15 mouse cellular contexts compared by ENCODE assay signal in genomic region chr2:180251838-180252237, GRCm38 (mm10). TPM values are rescaled to one million over a fixed set of nuclear protein-coding genes. Genes with fewer than 3 reads are reported as not detected.
A peak's percentile ranks its signal among the peaks of the same experiment; 100 is the strongest.
DNase-seq lines count a peak whose midpoint lies in the region; ATAC-seq and TF ChIP-seq lines count a peak whose summit lies in the region.
"Had no signal": no experiment of that assay in that cellular context is flagged by ENCODE, and none has a peak within 500 bp of the region (broad histone marks: within the 10 kb centered on the region; RNA-seq: fewer than 3 reads in every experiment).

No protein-coding gene starts in this region.

- no peak overlapping the region for H3K4me2 ChIP-seq in forebrain, embryonic 14.5 days (ENCODE audit: low read length)
- H3K4me2 ChIP-seq in forebrain, postnatal 0 days (ENCODE audit: low read depth) = no peak overlapping the region
- no peak overlapping the region for H3K4me2 ChIP-seq in lung, embryonic 16.5 days (ENCODE audit: low read depth, low read length)
- no peak overlapping the region for H3K4me2 ChIP-seq in stomach, postnatal 0 days (replicated peaks; ENCODE audit: low read depth)

- H3K4me1 ChIP-seq in forebrain, embryonic 14.5 days (ENCODE audit: control insufficient read depth, insufficient read depth, low read length) = peaks cover 4% of the 10 kb centered on the region; the same call in 1 of the 2 replicates
- 0 out of 2 replicates have a peak, but pooled peaks cover 3% of the 10 kb centered on the region for H3K4me1 ChIP-seq in forebrain, postnatal 0 days (ENCODE audit: insufficient read depth)
- peaks cover 9% of the 10 kb centered on the region; the same call in 1 of the 2 replicates for H3K4me1 ChIP-seq in lung, embryonic 16.5 days (replicated peaks; ENCODE audit: control insufficient read depth, insufficient read depth, low read length)
- H3K4me1 ChIP-seq in stomach, postnatal 0 days (replicated peaks; ENCODE audit: control insufficient read depth, insufficient read depth) = peaks cover 4% of the 10 kb centered on the region; the same call in 1 of the 2 replicates

- no peak overlapping the region for H3K4me3 ChIP-seq in forebrain, embryonic 14.5 days (ENCODE audit: low read depth, low read length)
- no peak overlapping the region for H3K4me3 ChIP-seq in forebrain, postnatal 0 days (ENCODE audit: low read depth, low read length)
- H3K4me3 ChIP-seq in lung, embryonic 16.5 days (ENCODE audit: low read length) = no peak overlapping the region
- H3K4me3 ChIP-seq in stomach, postnatal 0 days (ENCODE audit: low read depth, low read length) = no peak overlapping the region

- TF ChIP-seq CTCF in forebrain, postnatal 0 days (IDR thresholded peaks at IDR 0.05; ENCODE audit: low read depth) = no peak
- TF ChIP-seq CTCF in stomach, postnatal 0 days (IDR thresholded peaks at IDR 0.05; ENCODE audit: low read depth) = no peak

- H3K36me3 ChIP-seq in forebrain, embryonic 14.5 days (ENCODE audit: control insufficient read depth, insufficient read depth, low read length) = no peaks in the 10 kb centered on the region
- H3K36me3 ChIP-seq in forebrain, postnatal 0 days (ENCODE audit: insufficient read depth) = no peaks in the 10 kb centered on the region
- H3K36me3 ChIP-seq in lung, embryonic 16.5 days (ENCODE audit: control insufficient read depth, insufficient read depth, low read length) = no peaks in the 10 kb centered on the region
- H3K36me3 ChIP-seq in stomach, postnatal 0 days (ENCODE audit: control insufficient read depth, insufficient read depth, low read length) = no peaks in the 10 kb centered on the region

- H3K27me3 ChIP-seq in forebrain, embryonic 14.5 days (replicated peaks; ENCODE audit: control insufficient read depth, insufficient read depth, low read length) = no peaks in the 10 kb centered on the region
- H3K27me3 ChIP-seq in forebrain, postnatal 0 days (ENCODE audit: insufficient read depth, low read length) = no peaks in the 10 kb centered on the region
- H3K27me3 ChIP-seq in lung, embryonic 16.5 days (ENCODE audit: control insufficient read depth, insufficient read depth, low read depth, low read length) = no peaks in the 10 kb centered on the region
- no peaks in the 10 kb centered on the region for H3K27me3 ChIP-seq in stomach, postnatal 0 days (ENCODE audit: control insufficient read depth, insufficient read depth, low read length)

- no peaks in the 10 kb centered on the region for H3K9me3 ChIP-seq in forebrain, embryonic 14.5 days (replicated peaks; ENCODE audit: control insufficient read depth, low read length)
- H3K9me3 ChIP-seq in forebrain, postnatal 0 days (ENCODE audit: low read length) = no peaks in the 10 kb centered on the region
- no peaks in the 10 kb centered on the region for H3K9me3 ChIP-seq in lung, embryonic 16.5 days (ENCODE audit: control insufficient read depth, low read length)
- H3K9me3 ChIP-seq in stomach, postnatal 0 days (ENCODE audit: control insufficient read depth, low read length) = no peaks in the 10 kb centered on the region
- H3K9me3 ChIP-seq: G1E had no signal

- no peak overlapping the region for H3K27ac ChIP-seq in forebrain, embryonic 14.5 days (ENCODE audit: low read depth, low read length)
- no peak overlapping the region for H3K27ac ChIP-seq in forebrain, postnatal 0 days (ENCODE audit: low read depth, low read length)
- no peak overlapping the region for H3K27ac ChIP-seq in lung, embryonic 16.5 days (ENCODE audit: low read length)
- H3K27ac ChIP-seq in stomach, postnatal 0 days (replicated peaks) = no peak overlapping the region

- 50% methylated on average over 3 of the region's 3 CpGs for WGBS in forebrain, embryonic 14.5 days
- WGBS in forebrain, postnatal 0 days = 41% methylated on average over 3 of the region's 3 CpGs
- 45% methylated on average over 3 of the region's 3 CpGs for WGBS in lung, embryonic 16.5 days
- WGBS in stomach, postnatal 0 days = 62% methylated on average over 3 of the region's 3 CpGs

- no peak overlapping the region for H3K9ac ChIP-seq in forebrain, embryonic 14.5 days (ENCODE audit: low read length)
- H3K9ac ChIP-seq in forebrain, postnatal 0 days = no peak overlapping the region
- H3K9ac ChIP-seq in lung, embryonic 16.5 days (ENCODE audit: low read length) = no peak overlapping the region
- no peak overlapping the region for H3K9ac ChIP-seq in stomach, postnatal 0 days (ENCODE audit: low read length)

- TF ChIP-seq EP300 in stomach, postnatal 0 days (optimal IDR thresholded peaks at IDR 0.05) = no peak

- no peak for DNase-seq in forebrain, embryonic 14.5 days (ENCODE audit: low spot score)
- DNase-seq in forebrain, postnatal 0 days = no peak
- no peak for DNase-seq in lung, adult 18-20 months
- DNase-seq in ES-CJ7 (ENCODE audit: low read depth, low spot score) = peak; percentile 77
- DNase-seq in stomach, postnatal 0 days (ENCODE audit: low spot score) = peak; percentile 36
- DNase-seq in layer of hippocampus, adult 9-11 months = no peak

- 0 out of 2 replicates have a peak, but pooled peaks have one; percentile 3 for ATAC-seq in forebrain, embryonic 14.5 days
- ATAC-seq in forebrain, postnatal 0 days = no peak
- ATAC-seq in lung, embryonic 16.5 days (ENCODE audit: low read depth) = 0 out of 2 replicates have a peak, but pooled peaks have one; percentile 17
- peak; percentile 65 for ATAC-seq in stomach, postnatal 0 days (ENCODE audit: low FRiP score, low TSS enrichment)

RNA-seq across cellular contexts. Expression of gene Rps21, which starts 5.3 kb away (rescaled TPM):
- 376 and 523 TPM in 2 replicates for polyA plus RNA-seq in forebrain, embryonic 14.5 days (2014; fragmentation: Nextera tagmentation; extraction: Ambion mirVana)
- 848 and 1,386 TPM in 2 replicates for total RNA-seq in forebrain, postnatal 0 days (2014; rRNA removed)
- polyA plus RNA-seq in forebrain, postnatal 0 days (2015; fragmentation: Nextera tagmentation; extraction: Ambion mirVana) = 439 and 570 TPM in 2 replicates
- polyA plus RNA-seq in lung, embryonic 16.5 days (2015; fragmentation: Nextera tagmentation; extraction: Ambion mirVana) = 455 and 526 TPM in 2 replicates
- polyA plus RNA-seq in stomach, postnatal 0 days (2015; fragmentation: Nextera tagmentation; extraction: Ambion mirVana) = 604 and 680 TPM in 2 replicates

RNA-seq across cellular contexts. Expression of gene Cables2, which starts 21.5 kb away (rescaled TPM):
- 14.5 and 15.0 TPM in 2 replicates for polyA plus RNA-seq in forebrain, embryonic 14.5 days (2014; fragmentation: Nextera tagmentation; extraction: Ambion mirVana)
- total RNA-seq in forebrain, postnatal 0 days (2014; rRNA removed) = 46.6 and 58.8 TPM in 2 replicates
- 21.1 and 28.4 TPM in 2 replicates for polyA plus RNA-seq in forebrain, postnatal 0 days (2015; fragmentation: Nextera tagmentation; extraction: Ambion mirVana)
- 6.3 and 8.4 TPM in 2 replicates for polyA plus RNA-seq in lung, embryonic 16.5 days (2015; fragmentation: Nextera tagmentation; extraction: Ambion mirVana)
- polyA plus RNA-seq in stomach, postnatal 0 days (2015; fragmentation: Nextera tagmentation; extraction: Ambion mirVana) = 7.5 and 8.5 TPM in 2 replicates

RNA-seq across cellular contexts. Expression of gene Lama5, which starts 26.2 kb away (rescaled TPM):
- 2.7 and 3.5 TPM in 2 replicates for polyA plus RNA-seq in forebrain, embryonic 14.5 days (2014; fragmentation: Nextera tagmentation; extraction: Ambion mirVana)
- total RNA-seq in forebrain, postnatal 0 days (2014; rRNA removed) = 3.5 and 8.9 TPM in 2 replicates
- polyA plus RNA-seq in forebrain, postnatal 0 days (2015; fragmentation: Nextera tagmentation; extraction: Ambion mirVana) = 1.4 and 1.7 TPM in 2 replicates
- 102 and 112 TPM in 2 replicates for polyA plus RNA-seq in lung, embryonic 16.5 days (2015; fragmentation: Nextera tagmentation; extraction: Ambion mirVana)
- polyA plus RNA-seq in stomach, postnatal 0 days (2015; fragmentation: Nextera tagmentation; extraction: Ambion mirVana) = 29.7 and 34.9 TPM in 2 replicates

RNA-seq across cellular contexts. Expression of gene Rbbp8nl, which starts 37.8 kb away (rescaled TPM):
- not detected in 2 replicates for polyA plus RNA-seq in forebrain, embryonic 14.5 days (2014; fragmentation: Nextera tagmentation; extraction: Ambion mirVana)
- not detected in 2 replicates for total RNA-seq in forebrain, postnatal 0 days (2014; rRNA removed)
- not detected in 2 replicates for polyA plus RNA-seq in forebrain, postnatal 0 days (2015; fragmentation: Nextera tagmentation; extraction: Ambion mirVana)
- 2.7 and 2.8 TPM in 2 replicates for polyA plus RNA-seq in lung, embryonic 16.5 days (2015; fragmentation: Nextera tagmentation; extraction: Ambion mirVana)
- polyA plus RNA-seq in stomach, postnatal 0 days (2015; fragmentation: Nextera tagmentation; extraction: Ambion mirVana) = 1.2 and 1.8 TPM in 2 replicates
- total RNA-seq: adrenal gland, adult 2 months; gastrocnemius, postnatal 14 days; heart, adult 8-10 months; layer of hippocampus, postnatal 10 days had no signal
- polyA plus RNA-seq: adrenal gland, adult 2 months; G1E; hindbrain, embryonic 16.5 days; liver, embryonic 16.5 days; neural tube, embryonic 11.5 days had no signal

Comparison
In these comparisons a context has a peak if more than half of its experiments do, and no peak if none do; other contexts are left out.
1. DNase-seq: peak in ES-CJ7 (single experiment) and stomach, postnatal 0 days (single experiment); none in forebrain, embryonic 14.5 days (single experiment), forebrain, postnatal 0 days (single experiment), lung, adult 18-20 months (0 of 2) and layer of hippocampus, adult 9-11 months (single experiment).